Mouse (Mus musculus) adipose tissue, adult 10 weeks (tissue): Measurements from ENCODE around the gene Sardh. TPM values are rescaled to one million over a fixed set of nuclear protein-coding genes. Genes with fewer than 3 reads are reported as not detected.

Experiments
- polyA plus RNA-seq: library from polyadenylated mRNA; stranded (reverse); fragments of 350-450 nt; fragmentation: Illumina TruSeq; extraction: RNeasy Lipid Tissue Mini Kit (QIAGEN cat#74804); gene quantifications from one replicate; pipeline ENCODE4 v1.2.3, GENCODE M21; 2014; ENCODE audit warnings: low read depth, low replicate concordance

Gene Sardh
- polyA plus RNA-seq: 28.4 TPM

DNA sequence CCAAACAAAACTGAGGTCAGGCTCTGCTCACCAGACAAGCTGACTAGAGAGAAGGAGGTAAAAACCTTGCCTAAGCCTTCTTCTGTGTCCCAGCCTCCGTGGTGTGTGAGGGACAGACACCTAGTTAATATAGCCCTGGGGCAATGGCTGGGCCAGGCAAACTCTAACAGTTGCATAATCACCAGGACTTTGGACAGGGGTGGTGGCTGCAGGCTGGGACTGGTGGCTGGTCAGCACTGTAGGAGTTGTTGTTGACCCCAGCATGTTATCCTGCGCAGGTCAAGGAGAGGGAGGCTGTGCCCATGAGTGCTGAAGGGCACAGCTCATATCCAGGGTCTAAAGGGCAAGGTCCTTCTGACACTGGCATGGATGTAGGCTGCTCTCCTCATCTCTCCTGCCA lies at the start of gene Sardh:
Gene Sardh (minus strand): TSS at position 127 of the 400 bp plus-strand sequence.

DNA sequence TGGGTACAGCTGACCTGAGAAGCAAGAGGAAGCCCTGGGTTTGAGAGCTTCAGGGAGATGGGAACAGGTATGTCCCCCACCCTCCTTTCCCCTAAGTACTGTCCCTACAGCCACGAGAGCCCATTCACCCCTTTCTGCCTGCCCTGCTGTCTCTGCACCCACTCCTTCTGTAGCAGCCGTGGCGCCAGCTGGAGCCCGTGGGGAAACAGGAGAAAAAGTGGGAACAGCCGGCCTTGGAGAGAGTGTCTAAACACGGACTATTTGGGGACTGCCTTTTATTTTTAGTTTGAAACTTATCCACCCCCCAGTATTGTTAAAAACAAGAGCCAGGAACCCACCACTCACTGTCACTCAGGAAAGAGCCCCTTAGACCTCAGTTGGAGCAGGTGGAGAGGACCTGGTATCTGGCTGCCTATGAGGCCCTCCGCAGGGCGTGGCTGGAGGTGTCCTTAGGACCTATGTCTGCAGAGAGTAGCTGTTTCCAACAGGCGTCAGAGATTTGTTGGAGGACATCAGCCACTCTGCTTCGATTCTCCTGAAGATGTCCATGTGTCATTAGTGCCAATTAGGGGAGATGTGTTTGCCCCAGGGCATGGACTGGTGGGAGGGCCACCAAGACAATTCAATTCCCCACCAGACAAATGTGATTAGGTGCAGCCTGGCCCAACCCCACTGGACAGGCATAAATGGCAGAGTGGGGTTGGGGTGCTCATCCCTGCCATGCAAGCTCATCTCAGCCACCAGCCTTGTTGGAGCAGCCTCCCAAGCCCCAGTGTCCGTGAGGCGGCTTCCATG lies 83.1 kb downstream of the Sardh start, which contains the start of gene Dbh:
Gene Dbh (plus strand): TSS at position 438 of the 795 bp plus-strand sequence.

DNA sequence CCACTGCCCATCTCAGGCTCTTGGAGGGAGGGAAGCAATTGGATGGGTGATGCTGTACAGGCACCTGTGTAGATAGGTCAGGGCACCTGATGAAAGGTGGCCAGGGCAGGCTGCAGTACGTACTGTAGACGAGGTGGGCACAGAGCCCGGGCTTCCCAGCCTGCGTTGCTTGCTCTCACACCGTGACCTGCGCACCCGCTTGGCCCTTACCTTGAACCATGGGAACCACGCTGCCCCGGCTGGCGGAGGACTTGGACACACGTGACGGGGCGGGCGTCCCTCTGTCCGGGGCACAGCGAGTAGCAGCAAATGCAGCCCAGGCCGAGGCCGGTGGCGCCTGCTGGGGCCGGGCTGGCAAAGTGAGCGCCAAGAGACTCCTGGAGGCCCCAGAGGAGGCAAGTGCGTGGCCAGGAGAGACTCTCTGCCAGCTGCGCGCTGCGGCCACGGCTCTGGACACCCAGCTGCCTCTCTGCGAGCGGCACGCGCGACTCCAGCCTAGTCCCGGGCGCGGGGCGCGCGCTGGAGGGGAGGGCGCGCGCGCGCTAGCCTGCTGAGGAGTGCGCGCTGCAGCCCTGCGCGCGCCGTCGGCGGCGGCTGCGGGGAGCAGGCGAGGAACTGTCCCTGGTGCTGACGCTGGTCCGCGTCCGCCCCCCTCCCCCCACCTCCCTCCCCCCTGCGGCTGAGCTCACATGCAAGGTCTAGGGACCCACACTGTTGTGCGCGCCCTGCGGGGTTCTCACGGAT lies 106.0 kb downstream of the Sardh start, which contains the start of gene Fam163b:
Gene Fam163b (minus strand): TSS at position 542 of the 744 bp plus-strand sequence.

Other genes with a start within 250 kb of the Sardh start
- gene Cacfd1, start 238.4 kb downstream of the Sardh start, polyA plus RNA-seq: 54.7 TPM
- gene Slc2a6, start 220.3 kb downstream of the Sardh start, polyA plus RNA-seq: 0.91 TPM
- not detected for gene Mymk, start 176.2 kb downstream of the Sardh start, polyA plus RNA-seq
- gene Adamtsl2, start 169.0 kb downstream of the Sardh start, polyA plus RNA-seq: 4.7 TPM
- 0.12 TPM for gene Fam163b, start 105.8 kb downstream of the Sardh start, polyA plus RNA-seq
- gene Dbh, start 83.1 kb downstream of the Sardh start, polyA plus RNA-seq: 0.26 TPM
- gene Vav2, start 178.7 kb upstream of the Sardh start, polyA plus RNA-seq: 30.7 TPM
- 6.7 TPM for gene Brd3os, start 194.0 kb upstream of the Sardh start, polyA plus RNA-seq